Mouse (Mus musculus): ENCODE measurements around the gene Il17rb.

DNA sequence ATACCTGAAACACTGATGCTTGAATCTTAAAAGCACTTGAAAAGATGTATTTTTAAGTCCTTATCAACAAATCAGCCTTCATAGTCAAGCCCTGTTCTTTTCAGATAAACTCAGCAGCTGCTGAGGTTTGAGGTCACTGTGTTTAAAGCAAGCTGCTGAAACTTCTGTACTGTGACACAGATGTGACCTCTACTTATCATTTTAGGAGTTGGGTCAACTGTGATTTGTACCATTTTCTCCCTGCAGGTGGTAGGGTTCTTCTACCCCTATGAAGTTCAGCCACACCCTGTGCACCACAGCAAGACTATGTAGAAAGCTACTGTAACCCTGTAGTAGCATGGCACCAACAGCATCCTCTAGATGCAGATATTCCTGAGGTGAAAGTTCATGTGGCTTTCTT is 11.4 kb downstream of the Il17rb start:
- TF ChIP-seq POLR2A (IDR thresholded peaks at IDR 0.05; ENCODE audit: low read depth, low read length) (no peak), CTCF (IDR thresholded peaks at IDR 0.05; ENCODE audit: extremely low read depth, insufficient read depth, insufficient read length, insufficient replicate concordance) (no peak)
